Mouse (Mus musculus) lung, embryonic 15.5 days (tissue): ENCODE data around the gene Olfr692. TPM values are rescaled to one million over a fixed set of nuclear protein-coding genes. Genes with fewer than 3 reads are reported as not detected.
"Not testable (repeated sequence)": the region's sequence is repeated elsewhere in the genome, so short reads cannot be mapped to it uniquely, and the experiment has no call there.

Experiments used
- ATAC-seq: fragments of 200-750 bp; cut with Nextera tagmentation; 2 replicates; pipeline ENCODE4 v1.8.0; 2017; ENCODE audit warnings: moderate number of reproducible peaks, borderline replicate concordance; ENCODE audit not compliant: low FRiP score, low TSS enrichment; ENCODE audit errors: extremely low read depth
- H3K27ac ChIP-seq: fragments of 300-500 bp; sonication (generic); 2 replicates; pipeline ENCODE4 v1.5.1; 2015; ENCODE audit warnings: moderate library complexity, mild to moderate bottlenecking, inconsistent platforms
- H3K27me3 ChIP-seq: fragments of 300-500 bp; sonication (generic); 2 replicates; pipeline ENCODE4 v1.6.1; 2015; ENCODE audit warnings: inconsistent platforms
- H3K36me3 ChIP-seq: fragments of 300-500 bp; sonication (generic); 2 replicates; pipeline ENCODE4 v1.6.1; 2015; ENCODE audit warnings: inconsistent platforms
- H3K4me1 ChIP-seq: fragments of 300-500 bp; sonication (generic); 2 replicates; pipeline ENCODE4 v1.6.1; 2015; ENCODE audit warnings: inconsistent platforms
- H3K4me2 ChIP-seq: fragments of 300-500 bp; sonication (generic); 2 replicates; pipeline ENCODE4 v1.6.1; 2015; ENCODE audit warnings: inconsistent platforms, mild to moderate bottlenecking, moderate library complexity
- H3K4me3 ChIP-seq: fragments of 300-500 bp; sonication (generic); 2 replicates; pipeline ENCODE4 v1.5.1; 2015; ENCODE audit warnings: mild to moderate bottlenecking, inconsistent platforms
- H3K9ac ChIP-seq: fragments of 300-500 bp; sonication (generic); 2 replicates; pipeline ENCODE4 v1.6.1; 2015; ENCODE audit warnings: inconsistent platforms
- H3K9me3 ChIP-seq: fragments of 300-500 bp; sonication (generic); 2 replicates; pipeline ENCODE4 v1.6.1; 2016; ENCODE audit warnings: inconsistent platforms
- WGBS: fragments of 180-500 bp; shearing (Covaris S2); methylation state at CpG from one replicate; pipeline ENCODE4 v1.1.7; 2015; 5-methylcytosine and 5-hydroxymethylcytosine counted together
- polyA plus RNA-seq: library from polyadenylated mRNA; unstranded; fragments of >200 nt; fragmentation: Nextera tagmentation; extraction: Ambion mirVana; gene quantifications from 2 replicates; pipeline ENCODE4 v1.2.1, GENCODE M21; 2015

Olfr692 gene
- polyA plus RNA-seq, result not detected in 2 replicates

DNA sequence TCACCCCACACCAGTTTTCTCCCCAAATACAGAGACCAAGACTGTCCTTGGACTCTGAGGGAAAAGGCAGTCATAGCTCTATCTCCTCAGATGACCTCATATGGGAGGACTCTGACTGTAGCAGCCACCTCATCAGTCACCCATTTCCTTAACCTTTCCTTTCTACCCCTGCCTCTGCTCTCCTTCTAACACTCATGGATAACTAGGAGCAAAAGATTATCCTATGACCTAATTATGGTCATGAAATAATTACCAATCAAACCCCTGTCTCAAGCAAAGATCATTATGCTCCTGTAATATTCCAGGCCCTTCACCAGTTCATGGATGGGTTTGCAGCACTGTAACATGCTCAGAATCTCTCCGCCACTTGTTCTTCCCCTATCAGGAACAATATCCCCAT lies at the start of gene Olfr692:
Gene Olfr692, plus strand, starts transcription at position 301 of the 400 bp plus-strand sequence.
- WGBS, result 90% methylated on average over 1 of the region's 1 CpGs
- Histone ChIP-seq H3K9ac (no peak within 1 kb of the TSS), H3K4me2 (no peak within 1 kb of the TSS), H3K27me3 (no peaks in the 10 kb centered on the region), H3K27ac (no peak within 1 kb of the TSS), H3K36me3 (no peaks in the 10 kb centered on the region), H3K9me3 (no peaks in the 10 kb centered on the region), H3K4me3 (no peak within 1 kb of the TSS), H3K4me1 (no peaks in the 10 kb centered on the region)
- ATAC-seq, result no peak

DNA sequence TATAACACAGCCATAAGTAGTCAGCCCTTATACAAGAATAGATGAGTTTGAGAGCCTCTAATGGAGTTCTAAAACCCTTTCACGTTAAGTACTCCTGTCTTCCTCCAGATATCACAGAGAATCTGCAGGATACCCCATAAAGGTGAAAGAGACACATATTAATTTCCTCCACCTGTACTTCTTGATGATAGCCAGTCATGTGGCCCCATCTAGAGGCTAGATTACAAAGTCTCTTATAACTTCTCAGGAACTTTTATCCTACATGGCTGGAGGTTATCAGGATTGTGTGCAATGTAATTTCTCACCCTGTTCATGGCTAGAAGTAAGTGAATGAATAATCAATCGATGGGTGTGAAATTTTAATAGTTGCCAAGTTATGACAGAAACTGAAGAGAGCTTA lies 42.7 kb upstream of the Olfr692 start:
- no peak overlapping the region for H3K9ac ChIP-seq
- ATAC-seq, result no peak
- no peaks in the 10 kb centered on the region for H3K27me3 ChIP-seq
- H3K4me3 ChIP-seq, result no peak overlapping the region
- no peak overlapping the region for H3K4me2 ChIP-seq
- H3K36me3 ChIP-seq, result no peaks in the 10 kb centered on the region
- H3K4me1 ChIP-seq, result no peaks in the 10 kb centered on the region
- 65% methylated on average over 2 of the region's 2 CpGs for WGBS
- H3K27ac ChIP-seq, result no peak overlapping the region
- H3K9me3 ChIP-seq, result no peaks in the 10 kb centered on the region

GRCm38 (mm10) chr7:105334004-105334403 lies 34.0 kb upstream of the Olfr692 start, which contains the start of gene Olfr690:
Gene Olfr690, minus strand, starts transcription at chr7:105334104.
- no peak for ATAC-seq
- H3K4me3 ChIP-seq, result no peak within 1 kb of the TSS
- no peaks in the 10 kb centered on the region for H3K4me1 ChIP-seq
- no peak within 1 kb of the TSS for H3K4me2 ChIP-seq
- WGBS, result 82% methylated on average over 1 of the region's 1 CpGs
- no peaks in the 10 kb centered on the region for H3K27me3 ChIP-seq
- H3K27ac ChIP-seq, result no peak within 1 kb of the TSS
- no peaks in the 10 kb centered on the region for H3K9me3 ChIP-seq
- no peaks in the 10 kb centered on the region for H3K36me3 ChIP-seq
- H3K9ac ChIP-seq, result no peak within 1 kb of the TSS

DNA sequence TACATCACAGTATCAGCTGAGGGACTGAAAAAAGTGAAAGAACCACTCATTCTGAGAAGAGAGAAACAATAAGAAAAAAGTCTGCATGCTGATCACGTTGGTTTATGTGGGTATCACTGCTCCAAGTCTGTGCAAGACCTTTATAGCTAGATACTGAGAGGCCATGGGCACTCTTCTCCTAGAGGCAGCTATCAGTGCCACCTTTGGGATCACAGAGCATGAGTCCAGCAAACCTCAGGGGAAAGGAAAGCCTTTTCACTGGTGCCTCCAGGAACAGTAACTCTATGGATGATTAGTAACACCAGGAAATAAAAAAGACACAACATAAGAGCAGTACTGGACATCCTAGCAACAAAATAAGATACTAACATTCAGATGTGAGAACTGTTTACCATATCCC lies 25.9 kb upstream of the Olfr692 start, which contains the start of gene Olfr691:
Gene Olfr691, minus strand, starts transcription at position 101 of the 400 bp plus-strand sequence.
- no peak within 1 kb of the TSS for H3K4me3 ChIP-seq
- no peak within 1 kb of the TSS for H3K9ac ChIP-seq
- 44% methylated on average over 1 of the region's 1 CpGs for WGBS
- H3K9me3 ChIP-seq, result no peaks in the 10 kb centered on the region
- no peaks in the 10 kb centered on the region for H3K27me3 ChIP-seq
- no peak within 1 kb of the TSS for H3K4me2 ChIP-seq
- no peaks in the 10 kb centered on the region for H3K4me1 ChIP-seq
- ATAC-seq, result no peak
- no peaks in the 10 kb centered on the region for H3K36me3 ChIP-seq
- no peak within 1 kb of the TSS for H3K27ac ChIP-seq

DNA sequence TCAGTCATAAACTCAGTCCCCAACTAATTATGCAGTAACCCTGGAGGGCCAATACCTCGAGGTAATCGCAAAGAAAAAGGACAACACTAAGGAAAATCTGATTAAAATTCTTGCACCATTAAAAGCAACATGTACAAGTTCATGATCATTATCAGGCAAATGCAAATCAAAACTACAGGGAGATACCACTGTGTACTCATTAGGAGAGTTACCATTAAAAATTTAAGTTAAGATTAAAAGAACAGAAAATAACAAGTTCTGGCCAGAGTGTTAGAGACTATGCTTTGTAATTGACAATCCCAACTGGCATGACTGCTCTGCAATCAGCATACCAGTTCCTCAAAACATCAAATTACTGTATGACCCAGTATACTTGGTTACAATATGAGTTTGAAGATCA lies 25.3 kb upstream of the Olfr692 start:
- Histone ChIP-seq H3K9ac (no peak overlapping the region), H3K27me3 (no peaks in the 10 kb centered on the region), H3K36me3 (no peaks in the 10 kb centered on the region), H3K27ac (no peak overlapping the region), H3K9me3 (no peaks in the 10 kb centered on the region), H3K4me1 (no peaks in the 10 kb centered on the region), H3K4me2 (no peak overlapping the region), H3K4me3 (no peak overlapping the region)
- no peak for ATAC-seq
- 74% methylated on average over 2 of the region's 2 CpGs for WGBS

GRCm38 (mm10) chr7:105356064-105356463 lies 12.0 kb upstream of the Olfr692 start:
- H3K4me1 ChIP-seq, H3K4me2 ChIP-seq, H3K36me3 ChIP-seq, H3K4me3 ChIP-seq, ATAC-seq, H3K27ac ChIP-seq, H3K9ac ChIP-seq, H3K9me3 ChIP-seq, H3K27me3 ChIP-seq: not testable (repeated sequence)
- no CpG with 5 or more reads among the region's 5 CpGs for WGBS

GRCm38 (mm10) chr7:105356487-105356886 lies 11.5 kb upstream of the Olfr692 start:
- not testable (repeated sequence) for H3K4me1 ChIP-seq, H3K4me3 ChIP-seq, H3K27ac ChIP-seq, H3K27me3 ChIP-seq, ATAC-seq, H3K9ac ChIP-seq, H3K4me2 ChIP-seq, H3K36me3 ChIP-seq, H3K9me3 ChIP-seq
- WGBS, result 86% methylated on average over 1 of the region's 2 CpGs

DNA sequence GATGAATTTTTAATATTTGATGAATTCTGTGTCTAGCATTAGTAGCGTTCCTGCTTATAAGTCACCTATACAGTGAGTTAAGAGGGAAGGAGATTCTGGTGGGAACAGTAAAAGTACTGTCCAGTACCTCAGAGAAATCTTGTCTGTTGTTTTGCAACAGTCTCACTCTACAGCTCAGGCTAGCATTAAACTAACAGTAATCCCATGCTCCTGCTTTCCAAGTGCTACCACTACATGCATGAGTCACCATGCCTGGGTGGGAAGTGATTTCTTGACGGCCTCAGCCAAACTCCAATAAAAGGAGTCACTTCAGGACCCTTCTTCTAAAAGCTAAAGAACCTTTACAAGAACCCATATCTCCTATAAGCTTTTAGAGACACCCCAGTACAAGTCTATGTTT lies 6.3 kb upstream of the Olfr692 start:
- Histone ChIP-seq H3K4me3 (no peak overlapping the region), H3K27me3 (no peaks in the 10 kb centered on the region), H3K9ac (no peak overlapping the region), H3K27ac (no peak overlapping the region), H3K4me2 (no peak overlapping the region), H3K36me3 (no peaks in the 10 kb centered on the region), H3K9me3 (no peaks in the 10 kb centered on the region), H3K4me1 (no peaks in the 10 kb centered on the region)
- ATAC-seq, result no peak
- WGBS, result 75% methylated on average over 2 of the region's 2 CpGs

DNA sequence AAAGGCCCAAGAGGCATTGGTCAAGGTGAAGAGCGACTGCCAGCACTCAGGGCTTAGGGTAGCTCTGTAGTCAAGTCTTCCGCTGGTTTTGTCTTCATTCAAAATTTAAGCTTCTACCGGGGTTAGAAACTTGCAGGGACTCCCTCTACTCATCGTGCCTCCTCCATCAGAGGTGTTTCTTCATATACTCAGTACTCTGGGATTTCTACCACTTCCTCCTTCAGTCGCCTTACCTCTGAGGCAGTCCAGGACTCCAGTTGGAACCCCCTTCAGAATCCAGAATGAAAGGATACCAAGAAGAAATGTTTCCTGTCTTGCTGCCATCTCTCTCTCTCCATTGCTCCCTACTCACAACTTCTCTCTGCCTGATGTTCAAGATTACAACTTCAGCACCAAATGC lies 762 bp upstream of the Olfr692 start:
- Histone ChIP-seq H3K27ac (no peak overlapping the region), H3K27me3 (no peaks in the 10 kb centered on the region), H3K4me3 (no peak overlapping the region), H3K36me3 (no peaks in the 10 kb centered on the region), H3K9me3 (no peaks in the 10 kb centered on the region), H3K4me2 (no peak overlapping the region), H3K9ac (no peak overlapping the region), H3K4me1 (no peaks in the 10 kb centered on the region)
- WGBS, result 81% methylated on average over 5 of the region's 5 CpGs
- no peak for ATAC-seq

DNA sequence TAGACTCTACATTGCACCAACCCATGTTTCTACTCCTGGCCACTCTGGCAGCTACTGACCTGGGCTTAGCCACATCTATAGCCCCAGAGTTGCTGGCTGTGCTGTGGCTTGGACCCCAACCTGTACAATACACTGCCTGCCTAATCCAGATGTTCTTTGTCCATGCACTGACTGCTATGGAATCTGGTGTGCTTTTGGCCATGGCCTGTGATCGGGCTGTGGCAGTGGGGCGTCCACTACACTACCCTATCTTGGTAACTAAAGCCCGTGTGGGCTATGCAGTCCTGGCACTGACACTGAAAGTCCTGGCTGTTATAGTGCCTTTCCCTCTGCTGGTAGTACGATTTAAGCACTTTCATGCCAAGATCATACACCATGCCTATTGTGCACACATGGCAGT lies 491 bp downstream of the Olfr692 start:
- no peaks in the 10 kb centered on the region for H3K4me1 ChIP-seq
- ATAC-seq, result no peak
- no peak overlapping the region for H3K4me2 ChIP-seq
- no peak overlapping the region for H3K9ac ChIP-seq
- H3K4me3 ChIP-seq, result no peak overlapping the region
- no peaks in the 10 kb centered on the region for H3K9me3 ChIP-seq
- H3K36me3 ChIP-seq, result 0 out of 2 replicates have a peak, but pooled peaks cover 2% of the 10 kb centered on the region
- no peaks in the 10 kb centered on the region for H3K27me3 ChIP-seq
- WGBS, result 95% methylated on average over 4 of the region's 4 CpGs
- no peak overlapping the region for H3K27ac ChIP-seq

GRCm38 (mm10) chr7:105372912-105373311 lies 4.9 kb downstream of the Olfr692 start:
- Histone ChIP-seq H3K4me2 (no peak overlapping the region), H3K27me3 (no peaks in the 10 kb centered on the region), H3K36me3 (peaks cover 18% of the 10 kb centered on the region), H3K9me3 (no peaks in the 10 kb centered on the region), H3K27ac (no peak overlapping the region), H3K4me1 (no peaks in the 10 kb centered on the region), H3K9ac (no peak overlapping the region), H3K4me3 (no peak overlapping the region)
- WGBS, result 91% methylated on average over 1 of the region's 1 CpGs
- no peak for ATAC-seq

GRCm38 (mm10) chr7:105373509-105373908 lies 5.5 kb downstream of the Olfr692 start:
- no peaks in the 10 kb centered on the region for H3K27me3 ChIP-seq
- H3K4me3 ChIP-seq, result no peak overlapping the region
- 65% methylated on average over 4 of the region's 4 CpGs for WGBS
- no peak for ATAC-seq
- H3K9me3 ChIP-seq, result no peaks in the 10 kb centered on the region
- no peak overlapping the region for H3K4me2 ChIP-seq
- no peak overlapping the region for H3K27ac ChIP-seq
- no peaks in the 10 kb centered on the region for H3K4me1 ChIP-seq
- H3K9ac ChIP-seq, result no peak overlapping the region
- peaks cover 24% of the 10 kb centered on the region for H3K36me3 ChIP-seq

DNA sequence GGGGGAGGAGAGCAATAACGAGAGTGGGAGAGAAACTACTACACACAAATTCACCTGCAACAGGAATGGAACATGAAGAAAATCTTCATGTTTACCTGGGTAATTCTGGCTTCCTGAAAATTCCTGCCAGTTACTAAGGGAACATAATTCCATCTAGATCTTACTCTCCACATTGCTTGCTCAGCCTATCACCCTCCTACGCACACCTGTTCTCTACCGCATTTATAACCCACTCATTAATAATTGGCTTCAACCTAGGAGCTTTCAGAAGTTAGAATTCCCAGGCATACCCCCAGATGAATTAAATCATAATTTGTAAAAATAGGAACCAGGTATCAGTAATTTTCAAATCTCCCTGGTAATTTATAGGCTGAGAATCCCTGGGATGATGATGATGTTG lies 5.9 kb downstream of the Olfr692 start:
- WGBS, result 83% methylated on average over 3 of the region's 3 CpGs
- H3K27ac ChIP-seq, result no peak overlapping the region
- ATAC-seq, result no peak
- no peaks in the 10 kb centered on the region for H3K9me3 ChIP-seq
- H3K9ac ChIP-seq, result no peak overlapping the region
- no peak overlapping the region for H3K4me3 ChIP-seq
- H3K27me3 ChIP-seq, result no peaks in the 10 kb centered on the region
- H3K4me2 ChIP-seq, result no peak overlapping the region
- no peaks in the 10 kb centered on the region for H3K4me1 ChIP-seq
- peaks cover 28% of the 10 kb centered on the region for H3K36me3 ChIP-seq
